Mouse (Mus musculus): ENCODE measurements at regions not wholly inside any gene's neighbourhood (a gene's known extent, or its start where the extent isn't known, plus 50 kb on each side); places are given as distances from the start of the nearest gene placed in this dataset.

DNA sequence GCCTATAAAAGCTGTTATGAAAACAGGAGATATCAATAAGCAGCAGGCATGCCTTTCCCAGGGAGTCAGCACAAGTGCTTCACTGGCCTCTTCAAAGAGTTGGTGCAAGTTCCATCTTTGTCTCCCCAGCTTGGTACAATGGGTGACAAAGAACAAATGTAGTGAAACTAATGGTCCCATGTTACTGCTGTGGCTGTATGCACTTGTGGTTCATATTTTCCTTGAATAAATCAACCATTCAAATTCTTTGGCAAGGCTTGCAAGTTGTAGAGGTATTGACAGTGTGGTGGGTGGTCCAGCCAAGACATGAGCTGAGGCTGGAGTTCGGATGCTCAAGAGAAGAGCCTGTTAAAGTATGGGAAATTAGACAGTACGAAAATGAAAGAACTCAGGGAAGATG lies 103.5 kb downstream of the A730009L09Rik start:
- TF ChIP-seq EP300 (IDR thresholded peaks at IDR 0.05) (no peak), CTCF (IDR thresholded peaks at IDR 0.05) (no peak)

Data from lung, postnatal 0 days (tissue).